In the genomic region with DNA sequence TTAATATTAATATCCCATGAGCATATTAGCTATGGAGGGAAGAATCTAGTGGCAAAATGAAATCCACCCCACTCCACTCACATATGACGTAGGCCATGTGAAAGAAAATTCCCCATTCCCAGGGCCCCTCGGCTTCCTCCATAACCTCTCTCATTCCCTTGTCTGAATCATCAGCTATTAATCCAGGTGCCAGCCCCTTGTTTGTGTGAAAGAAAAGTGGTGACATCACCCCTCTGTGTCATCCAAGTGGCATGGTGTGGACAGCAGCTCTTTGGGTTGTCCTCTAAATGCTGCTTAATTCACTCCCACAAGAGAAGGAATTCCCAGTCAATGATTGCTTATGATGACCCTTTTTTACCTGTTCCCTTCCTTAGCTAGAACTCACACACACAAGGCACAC, we compare ENCODE assay signal across 18 mouse cellular contexts.
"Had no signal": no experiment of that assay in that cellular context is flagged by ENCODE, and none has a peak within 500 bp of the region (broad histone marks: within the 10 kb centered on the region; RNA-seq: fewer than 3 reads in every experiment).

No protein-coding gene starts in this region.

- H3K27me3 ChIP-seq: liver, embryonic 13.5 days; liver, embryonic 15.5 days; lung, embryonic 15.5 days; megakaryocyte, embryonic 14.5 days; neural tube, embryonic 12.5 days had no signal

- H3K4me1 ChIP-seq: liver, embryonic 13.5 days; liver, embryonic 15.5 days; lung, embryonic 15.5 days; megakaryocyte, embryonic 14.5 days; neural tube, embryonic 12.5 days had no signal

- DNase-seq: liver, embryonic 13.5 days; liver, postnatal 0 days; lung, adult 2 months; lung, postnatal 14 days; lung, postnatal 36 days; right cerebral cortex, adult 18-20 months; right cerebral cortex, postnatal 25 days; right cerebral cortex, postnatal 4 days; spleen, adult 18-20 months; thymus, adult 18-20 months; thymus, postnatal 14 days; thymus, postnatal 36 days had no signal

- H3K9ac ChIP-seq: liver, embryonic 13.5 days; liver, embryonic 15.5 days; liver, postnatal 0 days; lung, embryonic 15.5 days; neural tube, embryonic 12.5 days had no signal

- H3K27ac ChIP-seq: liver, embryonic 13.5 days; liver, embryonic 15.5 days; lung, embryonic 15.5 days; macrophage; neural tube, embryonic 12.5 days had no signal

- H3K9me3 ChIP-seq: liver, embryonic 13.5 days; liver, embryonic 15.5 days; lung, embryonic 15.5 days; megakaryocyte, embryonic 14.5 days; neural tube, embryonic 12.5 days had no signal

- H3K4me2 ChIP-seq: liver, embryonic 13.5 days; liver, embryonic 15.5 days; lung, embryonic 15.5 days; neural tube, embryonic 12.5 days had no signal

- H3K36me3 ChIP-seq: liver, embryonic 13.5 days; liver, embryonic 15.5 days; lung, embryonic 15.5 days; neural tube, embryonic 12.5 days had no signal

- H3K4me3 ChIP-seq: liver, embryonic 13.5 days; liver, embryonic 15.5 days; lung, embryonic 15.5 days; megakaryocyte, embryonic 14.5 days; neural tube, embryonic 12.5 days had no signal

- ATAC-seq: liver, postnatal 0 days; lung, postnatal 0 days had no signal
